Mouse (Mus musculus): ENCODE data around the gene P4ha1.

- TF ChIP-seq POLR2A (IDR thresholded peaks at IDR 0.05; ENCODE audit: borderline replicate concordance, insufficient read depth, low read length), result no peak
- no peak for TF ChIP-seq CTCF (IDR thresholded peaks at IDR 0.05; ENCODE audit: borderline replicate concordance, insufficient read depth, low read depth, low read length)
Measured at GRCm38 (mm10) chr10:59402899-59403792, 80.0 kb downstream of the P4ha1 start, which contains the start of gene Pla2g12b.
